Mouse (Mus musculus) erythroid progenitor cell, adult 5-6 weeks (primary cell): ENCODE data around the gene Strip2. TPM values are rescaled to one million over a fixed set of nuclear protein-coding genes. Genes with fewer than 3 reads are reported as not detected.
A peak's percentile ranks its signal among the peaks of the same experiment; 100 is the strongest.

Experiments used
- ATAC-seq: replicated peaks from 2 replicates; pipeline ENCODE4 v1.8.0; 2016; ENCODE audit warnings: moderate number of reproducible peaks, mild to moderate bottlenecking, moderate TSS enrichment, inconsistent platforms; ENCODE audit not compliant: poor library complexity, low FRiP score, severe bottlenecking
- total RNA-seq, 2 experiments: library from RNA; stranded (forward) in 1 of 2; stranded (reverse) in 1 of 2; fragments of 150-400 nt in 1 of 2; fragments of 186-747, 209-891 nt in 1 of 2; gene quantifications; 2 replicates each; pipeline versions ENCODE4 v1.2.3 to v1.2.4; 2015 to 2017; ENCODE audit warnings: low replicate concordance in 2 of 2

Gene Strip2
- total RNA-seq, 2 experiments from 2014 or later = 4.6 to 10.4 TPM

GRCm38 (mm10) chr6:29923501-29923900, 6.7 kb downstream of the Strip2 start:
- peak; percentile 86 for ATAC-seq

- no peak for ATAC-seq
Observed at GRCm38 (mm10) chr6:29925594-29926219, 8.9 kb downstream of the Strip2 start.

GRCm38 (mm10) chr6:29930087-29930486, 13.3 kb downstream of the Strip2 start:
- ATAC-seq = no peak

GRCm38 (mm10) chr6:29930665-29931064, 13.9 kb downstream of the Strip2 start:
- ATAC-seq = no peak

GRCm38 (mm10) chr6:29931181-29931580, 14.4 kb downstream of the Strip2 start:
- no peak for ATAC-seq

DNA sequence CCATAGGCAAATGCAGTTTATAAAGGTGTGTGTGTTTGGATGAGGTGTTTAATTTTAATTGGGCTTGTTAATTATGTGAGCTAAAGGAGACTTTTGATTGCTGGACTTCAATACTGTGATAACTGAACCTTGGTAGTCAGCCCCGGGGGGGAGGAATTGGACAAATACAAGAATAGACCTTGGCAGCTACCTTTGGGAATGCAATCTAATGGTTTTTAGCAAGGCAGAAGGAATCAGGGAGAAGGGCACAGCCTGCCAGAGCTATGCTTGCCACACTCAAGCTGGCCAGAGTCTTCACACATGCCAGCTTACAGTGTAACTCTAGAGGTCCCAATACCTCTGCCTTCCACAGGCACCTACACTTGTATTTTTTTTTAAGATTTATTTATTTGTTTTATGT, 18.9 kb downstream of the Strip2 start:
- ATAC-seq = no peak

DNA sequence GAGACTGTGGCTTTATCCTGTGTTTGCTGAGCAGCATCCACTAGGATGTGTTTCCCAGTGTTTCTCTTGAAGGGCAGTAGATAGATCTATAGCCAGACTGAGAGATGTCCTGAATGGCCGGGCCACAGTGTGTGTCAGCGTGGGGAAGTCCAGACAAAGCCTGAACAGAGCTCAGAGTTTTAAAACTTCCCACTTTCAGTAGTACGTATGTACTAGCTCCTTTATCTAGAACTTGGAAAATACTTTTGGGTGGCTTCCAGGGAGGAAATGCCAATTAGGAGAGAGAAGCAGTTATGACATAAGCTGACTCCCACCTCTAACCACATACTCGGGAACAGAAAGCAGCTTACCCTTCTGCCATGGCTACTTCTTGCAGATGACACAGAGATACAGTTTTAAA, 23.6 kb downstream of the Strip2 start:
- no peak for ATAC-seq

DNA sequence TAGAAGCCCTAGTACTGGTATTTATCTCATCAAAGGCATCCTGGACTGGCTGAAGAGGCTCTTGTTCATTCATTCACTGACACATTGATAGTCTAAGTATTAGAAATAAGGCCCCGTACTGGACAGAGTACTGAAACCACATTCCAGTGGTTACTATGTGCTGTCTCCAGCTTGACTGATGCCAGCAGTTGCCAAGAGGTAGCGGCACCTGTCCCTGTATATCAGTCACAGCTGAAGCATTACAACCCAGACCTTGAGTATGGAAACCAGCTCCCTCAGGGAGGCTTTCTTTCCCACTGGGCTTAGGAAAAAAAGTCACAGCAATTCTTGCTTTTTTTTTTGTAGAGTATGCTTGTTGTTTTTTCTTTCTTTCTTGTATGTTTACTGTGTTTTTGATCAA, 24.2 kb downstream of the Strip2 start:
- ATAC-seq = no peak

DNA sequence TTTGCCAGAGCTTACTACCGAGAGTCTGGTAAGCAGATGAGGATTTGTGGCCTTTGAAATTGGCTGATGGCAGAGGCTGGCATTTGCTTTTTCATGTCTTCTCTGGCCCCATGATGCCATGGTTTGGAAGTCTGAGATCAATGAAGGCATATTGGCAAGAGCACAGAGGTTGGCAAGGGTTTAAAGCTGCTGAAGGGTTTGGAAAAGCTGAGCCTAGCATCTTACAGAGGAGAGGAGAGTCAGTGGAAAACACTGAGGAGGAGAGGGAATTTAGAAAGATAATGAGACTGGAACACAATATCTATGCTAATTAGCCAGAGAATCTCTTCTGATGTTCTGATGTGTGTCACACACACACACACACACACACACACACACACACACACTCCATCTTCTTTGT, 27.7 kb downstream of the Strip2 start:
- ATAC-seq = no peak

DNA sequence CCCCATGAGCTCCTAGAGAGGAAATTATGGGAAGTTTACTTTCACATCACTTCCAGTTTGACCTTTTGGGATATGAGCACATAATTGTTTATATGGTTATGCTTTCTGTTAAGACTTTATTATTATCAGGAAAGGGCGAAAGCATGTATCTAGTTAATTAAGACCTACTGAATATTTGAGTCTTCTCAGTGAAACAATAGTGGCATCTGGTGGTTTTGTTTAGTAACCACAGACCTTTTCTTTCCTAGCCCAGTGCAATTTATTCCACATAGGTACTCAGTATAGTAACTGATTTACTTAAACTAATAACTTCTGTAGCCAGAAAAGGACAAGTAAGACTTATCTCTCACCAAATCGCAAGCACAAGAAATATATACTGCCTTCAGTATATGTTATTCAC, 29.8 kb downstream of the Strip2 start:
- ATAC-seq = no peak

DNA sequence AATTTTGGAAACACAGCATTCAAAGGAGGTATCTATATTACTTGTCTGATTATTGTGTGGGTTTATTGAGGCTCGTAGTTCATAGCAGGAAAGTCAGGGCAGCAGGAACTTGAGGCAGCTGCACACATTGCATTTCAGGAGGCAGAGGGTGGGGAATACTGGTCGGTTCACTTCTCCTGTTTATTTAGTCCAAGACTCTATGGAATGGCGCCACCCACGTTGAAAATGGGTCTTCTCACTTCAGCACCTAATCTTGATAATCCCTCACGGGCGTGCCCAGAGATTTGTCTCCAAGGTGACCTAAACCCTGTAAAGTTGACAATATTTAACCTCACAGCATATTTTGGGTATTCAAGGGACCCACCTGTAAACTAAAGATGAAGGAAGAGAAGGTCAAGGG, 31.0 kb downstream of the Strip2 start:
- ATAC-seq = no peak

DNA sequence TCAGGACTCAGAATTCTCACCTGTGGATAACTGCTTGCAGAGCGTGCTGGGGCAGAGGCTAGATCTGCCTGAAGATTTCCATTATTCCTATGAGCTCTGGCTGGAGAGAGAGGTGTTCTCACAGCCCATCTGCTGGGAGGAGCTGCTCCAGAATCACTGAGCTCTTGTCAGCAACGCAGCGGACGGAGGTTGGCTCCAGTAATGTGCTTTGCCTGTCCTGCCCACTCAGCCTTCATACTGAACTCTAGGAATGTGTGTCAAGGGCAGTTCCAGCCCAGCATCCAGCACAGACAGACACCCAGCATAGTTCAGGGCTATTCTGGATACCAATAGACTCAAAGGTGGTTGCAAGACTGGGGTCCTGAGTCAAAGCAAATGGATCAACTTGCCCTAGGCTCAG, 39.9 kb downstream of the Strip2 start:
- no peak for ATAC-seq

- no peak for ATAC-seq
Observed at GRCm38 (mm10) chr6:29958669-29959068, 41.9 kb downstream of the Strip2 start.

DNA sequence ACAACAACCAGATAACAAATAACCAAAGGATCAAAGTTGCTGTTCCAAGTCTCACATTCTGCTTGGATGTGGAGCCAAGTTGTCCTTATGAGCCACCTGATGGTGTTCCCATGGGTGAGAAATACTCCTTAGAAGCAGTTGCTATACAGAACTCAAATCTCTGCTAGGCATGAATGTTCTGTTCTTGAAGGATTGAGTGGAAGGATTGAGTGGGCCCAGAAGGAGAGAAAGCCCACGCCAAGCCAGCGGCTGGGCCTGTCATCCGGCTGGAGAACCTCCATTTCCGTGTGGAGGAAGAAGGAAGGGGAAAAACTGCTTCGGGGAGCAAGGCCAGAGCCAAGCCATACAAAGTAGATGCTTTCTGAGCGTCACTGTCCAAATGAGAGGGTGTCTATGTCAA, 44.3 kb downstream of the Strip2 start:
- ATAC-seq = no peak

- ATAC-seq = no peak
Observed at GRCm38 (mm10) chr6:29967917-29968316, 51.1 kb downstream of the Strip2 start.

DNA sequence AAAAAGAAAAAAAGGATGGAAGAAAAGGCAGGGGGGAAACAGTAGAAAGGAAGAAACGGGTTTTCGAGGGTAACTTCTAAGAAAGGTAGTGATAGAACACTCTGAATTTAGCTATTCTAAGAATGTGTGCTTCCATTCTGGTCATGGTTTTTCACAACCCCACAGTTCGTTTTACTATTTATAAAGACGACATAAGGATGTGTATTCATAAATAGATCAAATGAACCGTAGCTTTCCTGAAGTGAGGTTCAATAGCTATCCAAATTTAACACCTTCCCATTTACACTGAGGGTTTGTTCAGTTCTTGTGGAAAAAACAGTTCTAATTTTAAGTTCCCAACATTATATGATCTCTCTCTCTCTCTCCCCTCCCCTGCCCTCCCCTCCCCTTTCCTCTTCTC, 56.5 kb downstream of the Strip2 start:
- ATAC-seq = no peak

GRCm38 (mm10) chr6:29974836-29975235, 58.0 kb downstream of the Strip2 start:
- ATAC-seq = no peak

- no peak for ATAC-seq
Observed at GRCm38 (mm10) chr6:29980461-29980860, 63.6 kb downstream of the Strip2 start.

- no peak for ATAC-seq
Observed at GRCm38 (mm10) chr6:29981797-29982196, 65.0 kb downstream of the Strip2 start.

DNA sequence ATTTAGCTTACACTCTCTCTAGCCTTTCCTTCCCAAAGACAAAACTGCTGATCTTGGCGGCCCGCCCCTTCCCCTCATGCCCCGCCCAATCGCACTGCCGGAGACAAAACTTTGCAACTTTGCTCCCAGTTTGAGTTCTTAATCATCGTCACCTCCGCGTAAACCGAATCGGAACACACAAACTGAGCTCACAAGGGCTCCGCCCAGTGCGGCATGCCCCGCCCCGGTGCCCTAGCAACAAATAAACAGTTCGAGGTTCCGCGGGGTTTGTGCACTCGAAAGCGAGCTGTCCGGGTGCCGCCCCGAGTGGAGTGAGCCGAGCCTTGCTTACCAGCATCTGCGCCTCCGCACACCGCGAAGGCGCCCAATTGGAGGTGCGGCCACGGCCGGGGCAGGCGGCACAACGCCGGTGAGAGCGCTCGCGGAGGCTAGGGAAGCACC, 68.3 kb downstream of the Strip2 start:
- peak; percentile 92 for ATAC-seq

GRCm38 (mm10) chr6:29985504-29985903, 68.7 kb downstream of the Strip2 start:
- ATAC-seq = no peak

- ATAC-seq = no peak
Observed at GRCm38 (mm10) chr6:29985986-29986385, 69.2 kb downstream of the Strip2 start.
